Mouse (Mus musculus) E14TG2a.4 (cell line): ENCODE measurements at regions not wholly inside any gene's neighbourhood (a gene's known extent, or its start where the extent isn't known, plus 50 kb on each side); places are given as distances from the start of the nearest gene placed in this dataset.

Experiments
- CTCF ChIP-seq: conservative IDR thresholded peaks from 2 replicates; pipeline ENCODE4 v1.5.1; 2014; ENCODE audit warnings: low read length
- NANOG ChIP-seq: IDR thresholded peaks from 2 replicates; pipeline ENCODE4 v1.6.1; 2014; ENCODE audit warnings: borderline replicate concordance, low read length, mixed read lengths
- POU5F1 ChIP-seq: IDR thresholded peaks from 2 replicates; pipeline ENCODE4 v1.6.1; 2014; ENCODE audit warnings: low read length, borderline replicate concordance

DNA sequence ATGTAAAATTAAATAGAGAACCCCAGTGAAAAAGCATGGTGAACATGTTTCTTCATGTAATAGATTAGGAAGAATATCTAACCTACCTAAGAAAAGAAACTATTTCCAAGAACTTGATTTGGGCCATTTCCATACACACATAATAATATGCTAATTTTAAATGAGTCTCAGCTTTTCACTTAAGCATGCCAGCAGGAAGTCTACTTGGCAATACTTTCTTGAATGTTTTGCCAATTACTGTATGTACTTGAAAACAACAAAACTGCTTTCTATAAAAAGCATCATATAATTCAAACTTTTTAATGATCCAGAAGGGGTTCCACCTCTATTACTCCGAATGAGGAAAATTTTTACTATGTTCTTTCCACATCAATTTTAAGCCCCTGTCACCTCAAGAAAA, 1036.9 kb downstream of the Pcdh17 start:
- TF ChIP-seq CTCF (no peak), NANOG (no peak), POU5F1 (no peak)
